Mouse (Mus musculus) liver, embryonic 12.5 days (tissue): ENCODE data around the gene 4930507D05Rik. TPM values are rescaled to one million over a fixed set of nuclear protein-coding genes. Genes with fewer than 3 reads are reported as not detected.
A peak's percentile ranks its signal among the peaks of the same experiment; 100 is the strongest.
"Not testable (repeated sequence)": the region's sequence is repeated elsewhere in the genome, so short reads cannot be mapped to it uniquely, and the experiment has no call there.

Experiments
- ATAC-seq: fragments of 200-750 bp; cut with Nextera tagmentation; 2 replicates; pipeline ENCODE4 v1.8.0; 2017; ENCODE audit warnings: moderate number of reproducible peaks, mild to moderate bottlenecking, moderate library complexity
- H3K27ac ChIP-seq: fragments of 300-500 bp; sonication (generic); 2 replicates; pipeline ENCODE4 v1.5.1; 2016; ENCODE audit warnings: mild to moderate bottlenecking
- H3K27me3 ChIP-seq: fragments of 300-500 bp; sonication (generic); replicated peaks from 2 replicates; pipeline ENCODE4 v1.6.1; 2016; ENCODE audit warnings: mild to moderate bottlenecking, moderate library complexity
- H3K36me3 ChIP-seq: fragments of 300-500 bp; sonication (generic); 2 replicates; pipeline ENCODE4 v1.6.1; 2016; ENCODE audit warnings: mild to moderate bottlenecking, moderate library complexity
- H3K4me1 ChIP-seq: fragments of 300-500 bp; sonication (generic); 2 replicates; pipeline ENCODE4 v1.6.1; 2016
- H3K4me2 ChIP-seq: fragments of 300-500 bp; sonication (generic); 2 replicates; pipeline ENCODE4 v1.6.1; 2016; ENCODE audit warnings: mild to moderate bottlenecking, moderate library complexity
- H3K4me3 ChIP-seq: fragments of 300-500 bp; sonication (generic); 2 replicates; pipeline ENCODE4 v1.5.1; 2016; ENCODE audit warnings: mild to moderate bottlenecking, moderate library complexity
- H3K9ac ChIP-seq: fragments of 300-500 bp; sonication (generic); 2 replicates; pipeline ENCODE4 v1.6.1; 2016; ENCODE audit warnings: mild to moderate bottlenecking, moderate library complexity
- H3K9me3 ChIP-seq: fragments of 300-500 bp; sonication (generic); replicated peaks from 2 replicates; pipeline ENCODE4 v1.6.1; 2016; ENCODE audit warnings: mild to moderate bottlenecking, moderate library complexity
- WGBS: fragments of 180-500 bp; shearing (Covaris S2); methylation state at CpG from one replicate; pipeline ENCODE4 v1.1.7; 2016; ENCODE audit not compliant: insufficient replicate concordance; 5-methylcytosine and 5-hydroxymethylcytosine counted together
- polyA plus RNA-seq: library from polyadenylated mRNA; unstranded; fragments of >200 nt; fragmentation: Nextera tagmentation; extraction: Ambion mirVana; gene quantifications from 2 replicates; pipeline ENCODE4 v1.2.1, GENCODE M21; 2016

The 4930507D05Rik gene
- polyA plus RNA-seq, 1 experiment from 2014 or later = 0.51 TPM

DNA sequence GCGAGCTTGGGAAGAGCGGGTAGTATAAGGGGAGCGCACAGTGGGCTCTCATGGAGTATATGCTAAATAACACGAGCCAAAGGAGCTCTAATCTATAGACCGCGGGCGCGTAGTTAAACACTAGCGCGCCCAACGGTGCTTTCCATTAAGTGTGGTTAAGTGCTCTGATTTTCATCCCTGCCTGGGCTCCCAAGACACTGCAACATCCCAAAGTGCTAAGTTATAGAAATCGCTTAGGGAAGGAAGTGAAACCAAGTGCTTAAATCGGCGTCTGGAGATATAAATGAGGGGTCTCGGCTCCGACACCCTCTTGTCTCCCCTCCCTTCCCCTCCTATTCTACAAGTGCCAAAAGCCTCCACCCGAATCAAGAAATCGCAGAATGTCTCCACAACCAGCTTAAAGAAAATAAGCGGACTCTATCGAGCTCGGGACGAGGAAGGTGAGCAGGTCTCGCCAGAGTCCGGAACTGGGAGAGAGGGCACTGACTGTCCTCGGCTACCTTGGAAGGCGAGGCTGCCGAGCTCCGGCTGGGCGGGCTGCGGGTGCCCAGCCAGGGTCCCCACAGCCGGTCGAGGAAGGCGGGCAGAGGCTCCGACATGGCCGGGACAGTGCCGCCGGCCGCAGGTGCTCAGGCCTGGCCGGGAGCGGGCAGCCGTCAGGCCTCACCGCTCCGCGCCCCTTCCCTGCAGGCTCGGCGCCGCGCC is 36.7 kb downstream of the 4930507D05Rik start:
- Histone ChIP-seq H3K4me3 (peak overlapping the region; percentile 98), H3K9ac (peak overlapping the region; percentile 97), H3K4me1 (peaks cover 44% of the 10 kb centered on the region), H3K36me3 (no peaks in the 10 kb centered on the region), H3K9me3 (no peaks in the 10 kb centered on the region), H3K27ac (peak overlapping the region; percentile 91), H3K27me3 (no peaks in the 10 kb centered on the region), H3K4me2 (peak overlapping the region; percentile 89)
- peak; percentile 68 for ATAC-seq
- under 1% methylated on average over 43 of the region's 48 CpGs for WGBS

DNA sequence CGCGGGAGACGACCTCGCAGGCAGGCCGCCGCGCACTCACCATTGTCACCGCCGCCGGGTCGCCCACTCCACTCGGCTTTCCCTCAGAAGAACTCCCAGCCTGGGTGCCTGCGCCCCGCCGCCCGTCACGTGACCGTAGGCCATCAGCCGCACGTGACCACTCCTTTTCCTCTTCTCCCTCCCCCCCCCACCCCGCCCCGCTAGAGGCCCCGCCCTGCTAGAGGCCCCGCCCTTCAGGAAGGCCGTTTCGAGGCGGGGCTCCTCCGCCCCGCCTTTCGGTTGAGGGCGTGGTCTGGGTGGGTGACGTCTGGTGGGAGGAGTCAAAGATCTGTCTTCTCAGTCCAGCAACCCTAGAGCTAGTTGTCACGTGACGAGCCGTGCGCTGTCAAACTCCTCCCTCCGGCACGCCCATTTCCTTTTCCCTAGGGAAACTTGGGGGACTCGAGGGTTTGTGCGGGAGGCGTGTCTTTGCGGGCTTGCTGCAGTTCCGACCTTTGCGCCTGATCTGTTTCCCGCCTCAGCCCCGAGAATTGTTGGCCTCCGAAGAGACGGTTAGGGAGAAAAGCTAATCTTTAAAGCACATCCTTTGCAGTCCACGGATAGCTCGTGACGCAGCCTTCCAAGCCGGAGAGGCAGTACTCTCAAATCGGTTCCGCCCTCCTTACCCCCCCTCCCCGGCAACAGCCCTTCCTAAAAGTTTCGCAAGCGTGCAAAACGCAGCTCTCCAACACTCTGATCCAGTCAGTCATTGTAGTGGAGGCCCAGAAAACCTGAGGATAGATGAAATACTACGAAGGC is 37.5 kb downstream of the 4930507D05Rik start, which contains the start of gene Vps26a:
Vps26a (minus strand) TSS at position 188 of the 798 bp plus-strand sequence.
- Histone ChIP-seq H3K4me3 (peak within 1 kb of the TSS; percentile 98), H3K9me3 (no peaks in the 10 kb centered on the region), H3K9ac (peak within 1 kb of the TSS; percentile 97), H3K4me1 (peaks cover 52% of the 10 kb centered on the region), H3K27ac (peak within 1 kb of the TSS; percentile 91), H3K4me2 (peak within 1 kb of the TSS; percentile 89), H3K27me3 (no peaks in the 10 kb centered on the region), H3K36me3 (no peaks in the 10 kb centered on the region)
- WGBS = under 1% methylated on average over 59 of the region's 59 CpGs
- ATAC-seq = peak; percentile 81

DNA sequence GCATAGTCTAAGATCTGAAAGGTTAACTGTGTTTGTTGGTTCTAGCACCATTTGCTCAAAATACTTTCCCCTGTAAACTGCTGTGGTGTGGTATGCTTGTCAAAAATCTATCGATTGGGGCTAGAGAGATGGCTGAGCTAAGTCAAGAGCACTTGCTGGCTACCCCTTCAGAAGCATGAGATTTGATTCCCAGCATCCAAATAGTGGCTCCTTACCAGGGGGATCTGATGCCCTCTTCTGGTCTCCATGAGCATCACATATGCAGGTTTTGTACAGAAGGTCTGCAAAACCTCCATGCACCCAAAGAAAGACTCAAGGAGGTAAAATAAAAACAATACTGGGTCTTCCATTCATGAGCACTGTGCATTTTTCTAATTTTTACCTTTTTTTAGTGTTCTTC is 39.0 kb downstream of the 4930507D05Rik start:
- 32% methylated on average over 1 of the region's 1 CpGs for WGBS
- Histone ChIP-seq H3K4me2 (no peak overlapping the region), H3K9me3 (no peaks in the 10 kb centered on the region), H3K4me3 (no peak overlapping the region), H3K27ac (no peak overlapping the region), H3K36me3 (no peaks in the 10 kb centered on the region), H3K27me3 (no peaks in the 10 kb centered on the region), H3K9ac (no peak overlapping the region), H3K4me1 (peaks cover 48% of the 10 kb centered on the region)
- ATAC-seq = no peak

DNA sequence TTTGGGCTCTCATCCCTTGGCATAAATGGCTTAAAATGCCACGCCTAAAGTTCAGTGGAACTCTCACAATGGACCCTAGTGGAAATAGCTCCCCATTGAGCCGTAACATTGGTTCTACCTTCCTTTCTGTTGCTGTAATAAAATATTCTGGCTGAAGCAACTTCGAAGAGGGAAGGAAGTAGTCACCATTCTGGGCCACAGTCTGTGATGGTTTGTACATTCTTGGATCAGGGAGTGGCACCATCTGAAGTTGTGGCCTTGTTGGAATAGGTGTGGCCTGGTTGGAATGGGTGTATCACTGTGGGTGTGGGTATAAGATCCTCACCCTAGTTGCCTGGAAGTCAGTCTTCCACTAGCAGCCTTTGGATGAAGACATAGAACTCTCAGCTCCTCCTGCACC is 42.4 kb downstream of the 4930507D05Rik start:
- H3K9ac ChIP-seq, H3K36me3 ChIP-seq, H3K4me2 ChIP-seq, H3K27me3 ChIP-seq, H3K9me3 ChIP-seq, H3K27ac ChIP-seq, ATAC-seq, H3K4me3 ChIP-seq: not testable (repeated sequence)
- WGBS = 71% methylated on average over 3 of the region's 3 CpGs
- peaks cover 26% of the 10 kb centered on the region for H3K4me1 ChIP-seq

DNA sequence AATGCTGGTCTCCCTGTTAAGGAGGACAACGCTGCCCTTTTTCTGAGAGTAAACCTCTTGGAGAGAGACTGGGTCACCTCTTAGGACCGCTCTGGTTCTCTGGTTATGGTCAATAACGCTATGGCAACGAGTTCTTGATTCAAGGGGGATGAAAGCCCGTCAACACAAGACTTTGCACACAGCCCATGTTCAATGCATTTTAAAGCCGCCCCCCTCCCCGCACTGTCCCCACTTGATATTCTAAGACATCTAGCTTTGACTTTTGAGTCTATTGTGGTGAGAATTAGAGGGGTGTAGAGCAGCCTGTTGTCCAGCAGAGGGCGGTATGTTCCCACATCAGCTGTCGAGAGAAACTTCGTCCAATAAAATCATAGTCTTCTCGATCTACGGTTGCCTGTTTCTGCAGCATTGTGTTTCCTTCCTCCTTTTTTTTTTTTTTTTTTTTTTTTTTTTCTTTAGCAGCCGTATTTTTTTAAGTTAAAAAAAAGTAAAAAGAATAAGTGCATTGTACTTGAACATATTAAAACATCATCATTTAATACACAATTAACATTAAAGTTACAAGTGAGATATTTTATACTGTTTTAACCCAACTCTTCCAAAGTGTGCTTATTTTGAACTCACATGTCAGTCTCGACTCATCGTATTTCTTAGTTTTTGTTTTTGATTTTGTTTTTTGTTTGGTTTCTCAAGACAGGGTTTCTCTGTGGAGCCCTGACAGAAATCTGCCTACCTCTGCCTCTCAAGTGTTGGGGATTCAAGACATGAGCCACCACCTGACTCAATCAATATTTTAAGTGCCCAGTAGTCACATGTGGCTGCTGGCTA is 51.0 kb downstream of the 4930507D05Rik start:
- no peak for ATAC-seq
- Histone ChIP-seq H3K27ac (no peak overlapping the region), H3K4me2 (peak overlapping the region; percentile 3; the same call in 1 of the 2 replicates), H3K36me3 (no peaks in the 10 kb centered on the region; the same call in 1 of the 2 replicates), H3K4me1 (peaks cover 48% of the 10 kb centered on the region), H3K9me3 (no peaks in the 10 kb centered on the region), H3K9ac (0 out of 2 replicates have a peak overlapping the region, but pooled peaks have one; percentile 4), H3K4me3 (no peak overlapping the region), H3K27me3 (no peaks in the 10 kb centered on the region)
- 20% methylated on average over 15 of the region's 15 CpGs for WGBS

Other genes with a start within 250 kb of the 4930507D05Rik start
- gene Tspan15, start 218.2 kb upstream of the 4930507D05Rik start, polyA plus RNA-seq = 8.9 and 11.6 TPM in 2 replicates
- gene Tacr2, start 197.1 kb upstream of the 4930507D05Rik start, polyA plus RNA-seq = not detected in 2 replicates
- 130 and 131 TPM in 2 replicates for gene Hk1, start 69.6 kb upstream of the 4930507D05Rik start, polyA plus RNA-seq
- gene Hkdc1, start 27.0 kb upstream of the 4930507D05Rik start, polyA plus RNA-seq = 6.9 and 7.8 TPM in 2 replicates
- 25.4 and 30.7 TPM in 2 replicates for gene Supv3l1, start 249 bp downstream of the 4930507D05Rik start, polyA plus RNA-seq
- 59.8 and 59.9 TPM in 2 replicates for gene Vps26a, start 37.3 kb downstream of the 4930507D05Rik start, polyA plus RNA-seq
- 54.4 and 57.7 TPM in 2 replicates for gene Srgn, start 78.0 kb downstream of the 4930507D05Rik start, polyA plus RNA-seq
- 20.0 and 21.1 TPM in 2 replicates for gene Kif1bp, start 129.0 kb downstream of the 4930507D05Rik start, polyA plus RNA-seq
- gene Ddx21, start 152.8 kb downstream of the 4930507D05Rik start, polyA plus RNA-seq = 38.3 and 40.6 TPM in 2 replicates
- gene Ddx50, start 201.7 kb downstream of the 4930507D05Rik start, polyA plus RNA-seq = 59.0 and 59.4 TPM in 2 replicates